Mouse (Mus musculus) limb, embryonic 15.5 days (tissue): Measurements from ENCODE around the gene Hormad1. TPM values are rescaled to one million over a fixed set of nuclear protein-coding genes. Genes with fewer than 3 reads are reported as not detected.

Experiments used
- polyA plus RNA-seq: library from polyadenylated mRNA; unstranded; fragments of >200 nt; fragmentation: Nextera tagmentation; extraction: Ambion mirVana; gene quantifications from 2 replicates; pipeline ENCODE4 v1.2.1, GENCODE M21; 2015

The Hormad1 gene
- polyA plus RNA-seq, 1 experiment from 2014 or later, result not detected

Other genes with a start within 250 kb of the Hormad1 start
- gene Cers2, start 244.9 kb upstream of the Hormad1 start, polyA plus RNA-seq, result 154 and 157 TPM in 2 replicates
- 35.9 and 36.9 TPM in 2 replicates for gene Setdb1, start 202.5 kb upstream of the Hormad1 start, polyA plus RNA-seq
- gene 4930558C23Rik, start 156.8 kb upstream of the Hormad1 start, polyA plus RNA-seq, result not detected in 2 replicates
- gene Arnt, start 125.3 kb upstream of the Hormad1 start, polyA plus RNA-seq, result 49.5 and 52.3 TPM in 2 replicates
- gene Ctsk, start 60.4 kb upstream of the Hormad1 start, polyA plus RNA-seq, result 97.6 and 148 TPM in 2 replicates
- gene Ctss, start 32.9 kb upstream of the Hormad1 start, polyA plus RNA-seq, result 20.9 and 23.8 TPM in 2 replicates
- 29.4 and 29.9 TPM in 2 replicates for gene Golph3l, start 29.3 kb downstream of the Hormad1 start, polyA plus RNA-seq
- 73.4 and 74.7 TPM in 2 replicates for gene Ensa, start 65.3 kb downstream of the Hormad1 start, polyA plus RNA-seq
- 35.2 and 46.1 TPM in 2 replicates for gene Mcl1, start 99.1 kb downstream of the Hormad1 start, polyA plus RNA-seq
- 5.4 and 11.2 TPM in 2 replicates for gene Adamtsl4, start 128.2 kb downstream of the Hormad1 start, polyA plus RNA-seq
- gene Ecm1, start 179.9 kb downstream of the Hormad1 start, polyA plus RNA-seq, result 23.7 and 35.8 TPM in 2 replicates
- 39.8 and 40.4 TPM in 2 replicates for gene Tars2, start 200.5 kb downstream of the Hormad1 start, polyA plus RNA-seq